Mouse (Mus musculus): ENCODE measurements at regions not wholly inside any gene's neighbourhood (a gene's known extent, or its start where the extent isn't known, plus 50 kb on each side); places are given as distances from the start of the nearest gene placed in this dataset.

DNA sequence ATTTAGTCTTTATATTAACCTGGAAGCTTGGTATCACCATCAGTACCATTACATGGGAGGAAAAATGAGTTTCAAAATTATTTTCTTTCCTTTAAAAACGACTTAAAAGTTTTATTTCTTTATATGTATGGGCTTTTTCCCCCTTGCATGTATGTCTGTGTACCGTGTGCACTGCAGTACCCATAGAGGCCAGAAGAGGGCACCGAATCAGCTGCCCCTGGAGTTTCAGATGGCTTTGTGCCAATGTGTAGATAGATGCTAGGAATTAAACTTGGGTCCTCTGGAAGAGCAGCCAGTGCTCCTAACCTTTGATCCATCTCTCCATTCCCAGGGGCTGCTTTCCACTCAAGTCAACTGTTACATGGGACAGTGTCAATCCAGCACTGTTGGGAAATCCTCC is 79.9 kb upstream of the Zfp64 start:
- DNase-seq (ENCODE audit: low spot score), result peak; percentile 64

DNA sequence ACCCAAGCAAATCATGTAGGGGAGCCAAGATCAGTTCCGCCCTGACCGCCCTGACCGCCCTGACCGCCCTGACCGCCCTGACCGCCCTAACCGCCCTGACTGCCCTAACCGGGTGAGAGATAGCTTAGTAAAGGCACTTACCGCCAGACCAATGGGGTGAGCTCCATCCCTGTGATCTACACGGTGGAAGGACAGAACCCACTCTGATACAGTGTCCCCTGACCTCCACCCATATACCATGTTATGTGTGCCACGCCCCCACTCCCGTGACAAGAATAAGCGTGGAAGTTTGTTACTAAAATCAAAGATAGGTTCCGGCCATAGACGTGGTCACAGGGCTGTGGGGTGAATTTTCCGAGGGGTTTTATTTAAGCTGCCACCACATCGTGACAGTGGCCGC is 78.6 kb upstream of the Zfp64 start:
- DNase-seq (ENCODE audit: low spot score), result no peak

DNA sequence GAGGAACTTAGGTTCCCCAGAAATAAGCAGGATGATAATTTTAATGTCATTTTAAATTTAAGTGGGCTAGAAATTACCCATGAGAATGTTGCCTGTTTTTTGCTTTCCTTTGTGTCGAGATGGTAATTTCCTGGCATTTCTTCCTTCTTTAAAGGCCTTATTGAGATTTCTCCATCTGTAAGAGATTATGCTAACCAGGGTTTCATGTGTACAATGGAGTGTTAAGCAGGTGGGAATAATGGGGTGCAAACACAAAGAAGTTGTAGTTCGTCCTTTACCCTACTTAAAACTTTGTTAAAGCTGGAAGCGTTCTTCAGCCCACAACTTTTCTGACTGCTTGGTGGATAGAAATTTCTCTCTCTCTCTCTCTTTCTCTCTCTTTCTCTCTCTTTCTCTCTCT is 77.8 kb upstream of the Zfp64 start:
- no peak for DNase-seq (ENCODE audit: low spot score)

DNA sequence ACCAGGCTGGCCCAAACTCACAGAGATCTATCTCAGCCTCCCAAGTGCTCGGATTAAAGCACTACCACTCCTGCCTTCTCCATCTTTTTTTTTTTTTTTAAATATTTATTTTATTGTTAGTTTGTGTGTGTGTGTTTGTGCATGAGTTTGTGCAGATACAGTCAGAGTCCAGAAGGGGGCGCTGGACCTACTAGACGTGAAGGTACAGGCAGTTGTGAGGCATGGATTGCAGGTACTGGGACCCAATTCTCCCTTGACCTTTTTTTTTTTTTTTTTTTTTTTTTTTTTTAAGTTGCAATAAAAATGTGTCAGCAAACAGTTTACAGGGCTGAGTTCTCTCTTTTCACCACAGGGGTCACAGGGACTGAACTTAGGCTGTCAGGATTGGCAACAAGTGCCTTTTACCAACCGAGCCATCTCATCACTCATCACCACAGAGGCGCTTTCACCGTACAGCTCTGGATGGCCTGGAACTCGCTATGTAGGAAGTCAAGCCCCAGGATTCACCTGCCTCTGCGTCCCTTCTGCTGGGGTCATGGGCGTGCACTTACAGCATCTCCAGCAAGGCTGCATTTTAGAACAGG is 73.2 kb upstream of the Zfp64 start:
- DNase-seq (ENCODE audit: low spot score), result no peak

DNA sequence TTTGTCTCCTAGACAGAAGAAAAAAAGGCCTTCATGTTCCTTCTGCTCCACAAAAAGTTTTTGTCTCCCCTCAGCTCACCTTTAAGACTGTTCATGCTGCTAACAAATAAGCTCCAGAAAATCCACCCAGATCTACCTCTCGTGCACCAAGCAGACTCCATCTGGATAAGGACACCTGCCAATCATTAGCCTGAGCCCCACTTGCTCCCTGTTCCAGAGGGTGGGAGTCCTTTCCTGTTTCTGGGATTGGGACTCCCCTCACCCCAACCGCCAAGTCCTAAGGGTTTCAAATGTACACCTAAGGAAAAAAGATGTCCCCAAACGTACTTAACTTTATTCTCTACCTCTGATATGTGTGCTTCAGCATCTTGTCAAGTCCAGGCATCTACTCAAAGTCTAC is 63.6 kb upstream of the Zfp64 start:
- no peak for DNase-seq (ENCODE audit: low spot score)

DNA sequence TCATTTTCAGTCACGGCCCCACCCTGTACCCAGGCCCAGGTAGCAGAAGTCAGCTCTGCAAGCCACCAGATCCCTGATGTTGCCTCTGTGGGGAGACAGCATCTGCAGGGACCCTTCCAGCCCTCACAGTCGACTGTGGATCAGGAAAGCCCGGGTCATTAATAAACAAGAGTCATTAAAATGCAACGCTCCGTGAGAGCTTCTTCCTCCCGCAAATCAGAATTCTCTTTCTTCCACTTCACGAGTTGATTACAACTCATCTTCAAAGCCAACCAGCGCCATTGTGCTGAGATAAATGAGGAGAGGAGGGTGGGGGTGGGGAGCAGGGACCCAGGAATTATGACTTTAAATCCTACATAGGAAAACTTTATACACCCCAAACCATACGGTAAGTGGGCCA is 54.9 kb upstream of the Zfp64 start:
- DNase-seq (ENCODE audit: low spot score), result peak; percentile 12

DNA sequence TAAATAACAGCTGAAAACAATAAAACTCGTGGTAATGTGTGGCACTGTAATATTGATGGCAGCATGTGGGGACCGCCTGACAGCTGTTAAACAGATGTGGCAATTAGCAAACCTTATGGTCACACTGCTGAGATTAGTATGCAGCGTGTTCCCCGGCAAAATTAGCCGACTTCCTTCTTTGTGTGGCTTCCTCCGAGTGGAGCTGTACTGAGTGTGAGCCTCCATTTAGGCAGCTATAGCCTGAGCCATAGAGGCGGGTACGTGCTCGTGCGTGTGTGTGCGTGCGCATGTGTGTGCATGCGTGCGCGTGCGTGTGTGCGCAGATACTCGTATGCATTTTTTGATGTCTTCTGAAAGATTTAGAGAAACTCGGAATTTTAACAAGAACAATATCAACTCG is 53.4 kb upstream of the Zfp64 start:
- no peak for DNase-seq (ENCODE audit: low spot score)

DNA sequence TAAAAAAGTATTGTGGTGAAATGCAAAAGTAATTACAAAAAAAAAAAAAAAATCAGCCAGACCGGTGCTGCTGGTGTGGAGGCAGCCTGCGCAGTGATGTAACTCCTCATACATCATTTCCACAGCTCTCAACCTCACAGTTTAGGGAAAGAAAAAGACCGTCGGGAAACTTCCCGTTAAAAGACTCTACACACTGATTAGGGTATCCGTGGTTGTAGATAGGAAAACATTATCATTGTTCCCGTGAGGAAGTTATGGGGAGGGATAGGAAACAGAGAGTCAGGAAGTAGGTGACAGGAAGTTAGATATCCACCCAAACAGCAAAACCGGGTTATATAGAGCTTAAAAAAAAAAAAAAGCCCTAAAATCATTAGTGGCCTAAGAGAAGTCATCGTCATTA is 52.9 kb upstream of the Zfp64 start:
- no peak for DNase-seq (ENCODE audit: low spot score)

DNA sequence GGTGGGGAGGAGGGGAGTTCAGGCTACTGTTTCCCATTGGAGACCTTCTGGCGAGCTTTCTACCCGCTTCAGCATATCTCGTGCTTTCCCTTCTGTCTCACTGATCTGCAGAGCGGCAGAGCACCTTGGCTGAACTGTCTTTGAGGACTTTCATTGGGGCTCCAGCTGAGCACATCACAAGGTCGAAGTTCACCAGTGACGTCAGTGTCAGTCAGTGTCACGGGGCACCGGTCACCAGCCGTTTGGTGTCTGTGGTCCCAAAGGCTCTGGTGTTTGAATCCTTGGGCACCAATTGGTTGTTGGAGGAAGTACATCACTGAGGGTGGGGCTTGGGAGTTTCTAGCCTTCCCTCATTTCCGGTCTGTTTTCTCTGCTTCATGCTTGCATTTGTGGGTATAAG is 51.2 kb upstream of the Zfp64 start:
- no peak for DNase-seq (ENCODE audit: low spot score)

DNA sequence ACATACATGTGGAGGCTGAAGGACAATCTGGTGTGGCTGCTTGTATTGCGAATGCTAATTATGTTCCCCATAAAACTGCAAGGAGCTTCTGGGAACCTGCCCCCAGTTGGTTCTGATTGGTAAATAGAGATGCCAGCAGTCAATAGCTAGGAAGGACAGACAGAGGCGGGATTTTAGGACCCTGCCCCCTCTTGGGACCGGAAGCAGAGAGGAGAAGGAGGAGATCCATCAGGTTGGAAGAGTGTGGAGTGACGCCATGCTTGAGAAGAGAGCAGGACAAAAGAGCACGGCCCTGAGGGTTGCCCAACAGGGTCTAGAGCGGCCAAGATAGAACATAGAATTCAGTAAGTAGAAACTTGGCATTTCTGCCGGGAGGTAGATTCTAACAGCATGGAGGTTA is 50.4 kb upstream of the Zfp64 start:
- no peak for DNase-seq (ENCODE audit: low spot score)
